8 mouse cellular contexts compared by ENCODE assay signal in the genomic region with DNA sequence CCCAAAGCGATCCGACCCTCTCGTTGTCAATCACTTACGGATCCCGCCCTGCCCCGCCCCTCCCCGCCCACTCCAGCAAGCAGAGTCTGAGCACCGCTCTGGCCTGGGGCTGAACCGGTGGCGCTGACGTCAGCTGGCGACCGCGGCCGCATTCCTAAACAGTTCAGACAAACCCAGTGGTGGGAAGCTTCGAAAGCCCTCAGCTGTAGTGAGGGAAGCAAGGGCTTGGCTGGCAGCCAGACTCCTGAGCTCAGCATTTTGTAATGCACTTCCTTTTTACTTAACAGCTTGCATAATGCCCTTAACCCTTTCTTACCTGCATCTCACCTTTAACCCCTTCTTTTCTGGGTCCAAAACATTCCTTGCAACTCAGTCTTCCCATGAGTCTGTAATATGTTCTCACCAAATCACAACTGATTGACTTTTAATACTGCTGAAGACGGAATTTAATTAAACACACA.
DNase-seq lines count a peak whose midpoint lies in the region; ATAC-seq lines count a peak whose summit lies in the region.

No protein-coding gene starts in this region.

- H3K36me3 ChIP-seq in megakaryocyte, embryonic 14.5 days (replicated peaks; ENCODE audit: low read length): peaks cover 8% of the 10 kb centered on the region

- no peaks in the 10 kb centered on the region for H3K27me3 ChIP-seq in megakaryocyte, embryonic 14.5 days (replicated peaks)

- DNase-seq in adipocyte (ENCODE audit: low spot score): peak; percentile 94
- DNase-seq in embryo, embryonic 11 days: peak; percentile 96
- DNase-seq in gastrocnemius, postnatal 25 days: peak; percentile 95
- peak; percentile 82 to 92 for DNase-seq in left cerebral cortex, adult 9 months (ENCODE audit: low spot score in 2 of 2)
- peak; percentile 89 to 93 for DNase-seq in right cerebral cortex, adult 2 months (ENCODE audit: low spot score in 2 of 2)
- peak; percentile 91 for DNase-seq in urinary bladder, postnatal 10 days (ENCODE audit: low spot score)

- no peaks in the 10 kb centered on the region for H3K9me3 ChIP-seq in megakaryocyte, embryonic 14.5 days

- peaks cover 69% of the 10 kb centered on the region for H3K4me1 ChIP-seq in megakaryocyte, embryonic 14.5 days

- H3K4me3 ChIP-seq in megakaryocyte, embryonic 14.5 days (replicated peaks): peak overlapping the region; percentile 88

- ATAC-seq in inflammation-experienced regulatory T-cells, adult 6 months: peak; percentile 98

Comparison
In these comparisons a context has a peak if more than half of its experiments do, and no peak if none do; other contexts are left out.
1. Peak in every context shown above with its lines: DNase-seq, ATAC-seq and H3K4me3 ChIP-seq.